In genomic region chr11:93968848-93969128, GRCm38 (mm10) we compare ENCODE assay signal across 8 mouse cellular contexts. TPM values are rescaled to one million over a fixed set of nuclear protein-coding genes. Genes with fewer than 3 reads are reported as not detected.
DNase-seq lines count a peak whose midpoint lies in the region; ATAC-seq and TF ChIP-seq lines count a peak whose summit lies in the region.

No protein-coding gene starts in this region.

- no peaks in the 10 kb centered on the region for H3K27me3 ChIP-seq in heart, embryonic 13.5 days (replicated peaks)
- no peaks in the 10 kb centered on the region for H3K27me3 ChIP-seq in ES-Bruce4 (ENCODE audit: control insufficient read depth, insufficient read depth, low read length, poor library complexity, severe bottlenecking)
- no peaks in the 10 kb centered on the region for H3K27me3 ChIP-seq in hindbrain, embryonic 10.5 days (ENCODE audit: insufficient read depth, poor library complexity, severe bottlenecking)
- H3K27me3 ChIP-seq in liver, postnatal 0 days (ENCODE audit: insufficient read depth, low read length) = no peaks in the 10 kb centered on the region

- peak overlapping the region; percentile 72 for H3K4me3 ChIP-seq in heart, embryonic 13.5 days
- H3K4me3 ChIP-seq in ES-Bruce4 (ENCODE audit: low read depth, low read length) = no peak overlapping the region; the same call in 1 of the 2 replicates
- H3K4me3 ChIP-seq in hindbrain, embryonic 10.5 days = peak overlapping the region; percentile 77
- peak overlapping the region; percentile 65 for H3K4me3 ChIP-seq in liver, postnatal 0 days (ENCODE audit: low read depth, low read length)

- TF ChIP-seq EP300 in ES-Bruce4 (IDR thresholded peaks at IDR 0.05; ENCODE audit: insufficient read depth, low read depth, low read length) = no peak
- TF ChIP-seq EP300 in liver, postnatal 0 days (IDR thresholded peaks at IDR 0.05; ENCODE audit: low read depth) = no peak

- DNase-seq in heart, postnatal 14 days = no peak
- DNase-seq in hindbrain, embryonic 10.5 days (ENCODE audit: low spot score) = no peak
- DNase-seq in liver, postnatal 0 days = no peak
- DNase-seq in ovary, postnatal 10 days (ENCODE audit: low spot score) = no peak
- no peak for DNase-seq in embryo, embryonic 9.5 days (ENCODE audit: extremely low spot score)

- intact Hi-C loops in heart, postnatal 14 days (cut with DNase I) = loop anchor here (1.0 to 2.0 kb wide), 3 partner anchors 28 to 118 kb away; partner anchors contain the start of gene Spag9

- TF ChIP-seq CTCF in ES-Bruce4 (IDR thresholded peaks at IDR 0.05; ENCODE audit: low read depth, low read length) = no peak
- TF ChIP-seq CTCF in liver, postnatal 0 days (IDR thresholded peaks at IDR 0.05; ENCODE audit: low read depth) = no peak

- peak overlapping the region; percentile 64 for H3K27ac ChIP-seq in heart, embryonic 13.5 days (replicated peaks)
- H3K27ac ChIP-seq in ES-Bruce4 (ENCODE audit: insufficient read depth, low read length) = no peak overlapping the region
- peak overlapping the region; percentile 92 for H3K27ac ChIP-seq in hindbrain, embryonic 10.5 days
- H3K27ac ChIP-seq in liver, postnatal 0 days (ENCODE audit: low read depth) = no peak overlapping the region

- peak overlapping the region; percentile 71 for H3K9ac ChIP-seq in heart, embryonic 13.5 days
- H3K9ac ChIP-seq in ES-Bruce4 (ENCODE audit: low read depth, poor library complexity, severe bottlenecking) = peak overlapping the region; percentile 38; the same call in 1 of the 2 replicates
- H3K9ac ChIP-seq in liver, postnatal 0 days (replicated peaks) = 0 out of 2 replicates have a peak overlapping the region, but pooled peaks have one; percentile 5

- 38% methylated on average over 6 of the region's 6 CpGs for WGBS in heart, embryonic 13.5 days
- WGBS in hindbrain, embryonic 10.5 days = 53% methylated on average over 6 of the region's 6 CpGs
- WGBS in liver, postnatal 0 days (ENCODE audit: insufficient replicate concordance) = 42% methylated on average over 6 of the region's 6 CpGs

- ATAC-seq in heart, embryonic 13.5 days (ENCODE audit: extremely low read depth, insufficient number of reproducible peaks, low FRiP score, low TSS enrichment) = no peak
- no peak for ATAC-seq in liver, postnatal 0 days
- ATAC-seq in megakaryocyte progenitor cell, adult 5-6 weeks (replicated peaks; ENCODE audit: poor library complexity) = no peak

- H3K4me1 ChIP-seq in heart, embryonic 13.5 days = peaks cover 21% of the 10 kb centered on the region
- H3K4me1 ChIP-seq in ES-Bruce4 (ENCODE audit: control insufficient read depth, insufficient read depth, low read length) = peaks cover 2% of the 10 kb centered on the region
- H3K4me1 ChIP-seq in hindbrain, embryonic 10.5 days (replicated peaks) = peaks cover 19% of the 10 kb centered on the region
- peaks cover 6% of the 10 kb centered on the region for H3K4me1 ChIP-seq in liver, postnatal 0 days (ENCODE audit: insufficient read depth)

- H3K4me2 ChIP-seq in heart, embryonic 13.5 days = peak overlapping the region; percentile 89
- H3K4me2 ChIP-seq in liver, postnatal 0 days (ENCODE audit: low read depth, low read length) = peak overlapping the region; percentile 81

- H3K9me3 ChIP-seq in heart, embryonic 13.5 days = no peaks in the 10 kb centered on the region
- no peaks in the 10 kb centered on the region for H3K9me3 ChIP-seq in ES-Bruce4 (replicated peaks; ENCODE audit: control insufficient read depth, insufficient read depth, low read length, poor library complexity, severe bottlenecking)
- no peaks in the 10 kb centered on the region for H3K9me3 ChIP-seq in hindbrain, embryonic 10.5 days
- H3K9me3 ChIP-seq in liver, postnatal 0 days (ENCODE audit: low read length) = no peaks in the 10 kb centered on the region

- TF ChIP-seq POLR2A in ES-Bruce4 (IDR thresholded peaks at IDR 0.05; ENCODE audit: insufficient read depth, low read length) = no peak

- peaks cover 25% of the 10 kb centered on the region for H3K36me3 ChIP-seq in heart, embryonic 13.5 days
- peaks cover 17% of the 10 kb centered on the region for H3K36me3 ChIP-seq in ES-Bruce4 (ENCODE audit: control insufficient read depth, insufficient read depth, low read length, poor library complexity, severe bottlenecking)
- H3K36me3 ChIP-seq in hindbrain, embryonic 10.5 days = peaks cover 24% of the 10 kb centered on the region
- peaks cover 15% of the 10 kb centered on the region for H3K36me3 ChIP-seq in liver, postnatal 0 days (replicated peaks; ENCODE audit: insufficient read depth, low read length)

RNA-seq across cellular contexts. Expression of gene Nme1, which starts 0.5 kb away (rescaled TPM):
- polyA plus RNA-seq in heart, embryonic 13.5 days (2015; fragmentation: Nextera tagmentation; extraction: Ambion mirVana) = 112 and 120 TPM in 2 replicates
- 10 to 100 TPM; 16.6 to 21.5 TPM for total RNA-seq in heart, postnatal 14 days (2021)
- polyA plus RNA-seq in ES-Bruce4 (2011; ENCODE audit: insufficient read depth, insufficient read length, low read depth, missing spikeins) = 39.2 and 50.4 TPM in 2 replicates
- polyA plus RNA-seq in hindbrain, embryonic 10.5 days (2016; fragmentation: Nextera tagmentation; extraction: Ambion mirVana) = 314 and 317 TPM in 2 replicates
- 73.5 and 84.8 TPM in 2 replicates for polyA plus RNA-seq in liver, postnatal 0 days (2015; fragmentation: Nextera tagmentation; extraction: Ambion mirVana)
- total RNA-seq in megakaryocyte progenitor cell, adult 5-6 weeks (2015) = 198 and 211 TPM in 2 replicates
- 202 and 219 TPM in 2 replicates for total RNA-seq in megakaryocyte progenitor cell, adult 5-6 weeks (2017)

RNA-seq across cellular contexts. Expression of gene Gm20390, which starts 0.7 kb away (rescaled TPM):
- polyA plus RNA-seq in heart, embryonic 13.5 days (2015; fragmentation: Nextera tagmentation; extraction: Ambion mirVana) = 303 and 315 TPM in 2 replicates
- 10 to 100 TPM; 16.9 to 26.8 TPM for total RNA-seq in heart, postnatal 14 days (2021)
- 150 and 167 TPM in 2 replicates for polyA plus RNA-seq in ES-Bruce4 (2011; ENCODE audit: insufficient read depth, insufficient read length, low read depth, missing spikeins)
- polyA plus RNA-seq in hindbrain, embryonic 10.5 days (2016; fragmentation: Nextera tagmentation; extraction: Ambion mirVana) = 482 and 501 TPM in 2 replicates
- 143 and 158 TPM in 2 replicates for polyA plus RNA-seq in liver, postnatal 0 days (2015; fragmentation: Nextera tagmentation; extraction: Ambion mirVana)
- total RNA-seq in megakaryocyte progenitor cell, adult 5-6 weeks (2015) = 43.7 and 97.0 TPM in 2 replicates
- not detected in 2 replicates for total RNA-seq in megakaryocyte progenitor cell, adult 5-6 weeks (2017)

RNA-seq across cellular contexts. Expression of gene Nme2, which starts 12.7 kb away (rescaled TPM):
- 325 and 357 TPM in 2 replicates for polyA plus RNA-seq in heart, embryonic 13.5 days (2015; fragmentation: Nextera tagmentation; extraction: Ambion mirVana)
- total RNA-seq in heart, postnatal 14 days (2021) = 1,000 to 10,000 TPM in 1 of 2 experiments, 100 to 1,000 TPM in 1; 981 to 1,061 TPM
- 523 and 530 TPM in 2 replicates for polyA plus RNA-seq in ES-Bruce4 (2011; ENCODE audit: insufficient read depth, insufficient read length, low read depth, missing spikeins)
- polyA plus RNA-seq in hindbrain, embryonic 10.5 days (2016; fragmentation: Nextera tagmentation; extraction: Ambion mirVana) = 129 and 138 TPM in 2 replicates
- 166 and 188 TPM in 2 replicates for polyA plus RNA-seq in liver, postnatal 0 days (2015; fragmentation: Nextera tagmentation; extraction: Ambion mirVana)
- 539 and 573 TPM in 2 replicates for total RNA-seq in megakaryocyte progenitor cell, adult 5-6 weeks (2015)
- total RNA-seq in megakaryocyte progenitor cell, adult 5-6 weeks (2017) = 216 and 275 TPM in 2 replicates

RNA-seq across cellular contexts. Expression of gene Spag9, which starts 27.1 kb away (rescaled TPM):
- polyA plus RNA-seq in heart, embryonic 13.5 days (2015; fragmentation: Nextera tagmentation; extraction: Ambion mirVana) = 29.7 and 31.4 TPM in 2 replicates
- 100 to 1,000 TPM; 145 to 146 TPM for total RNA-seq in heart, postnatal 14 days (2021)
- polyA plus RNA-seq in ES-Bruce4 (2011; ENCODE audit: insufficient read depth, insufficient read length, low read depth, missing spikeins) = 42.5 and 45.7 TPM in 2 replicates
- polyA plus RNA-seq in hindbrain, embryonic 10.5 days (2016; fragmentation: Nextera tagmentation; extraction: Ambion mirVana) = 62.5 and 70.1 TPM in 2 replicates
- 21.3 and 22.8 TPM in 2 replicates for polyA plus RNA-seq in liver, postnatal 0 days (2015; fragmentation: Nextera tagmentation; extraction: Ambion mirVana)
- total RNA-seq in megakaryocyte progenitor cell, adult 5-6 weeks (2015) = 33.6 and 34.0 TPM in 2 replicates
- total RNA-seq in megakaryocyte progenitor cell, adult 5-6 weeks (2017) = 51.5 and 64.3 TPM in 2 replicates

Comparison
In these comparisons a context has a peak if more than half of its experiments do, and no peak if none do; other contexts are left out.
1. H3K27ac ChIP-seq: peak in heart, embryonic 13.5 days (single experiment) and hindbrain, embryonic 10.5 days (single experiment); none in ES-Bruce4 (single experiment) and liver, postnatal 0 days (single experiment).
2. H3K9ac ChIP-seq: peak in every context shown above with its lines; median percentile 71 in heart, embryonic 13.5 days; 38 in ES-Bruce4; 5 in liver, postnatal 0 days.